Comparison of ENCODE assay signal across 11 mouse cellular contexts in genomic region chr17:5804370-5805150, GRCm38 (mm10). TPM values are rescaled to one million over a fixed set of nuclear protein-coding genes. Genes with fewer than 3 reads are reported as not detected.
DNase-seq lines count a peak whose midpoint lies in the region; ATAC-seq lines count a peak whose summit lies in the region.
"Had no signal": no experiment of that assay in that cellular context is flagged by ENCODE, and none has a peak within 500 bp of the region (broad histone marks: within the 10 kb centered on the region; RNA-seq: fewer than 3 reads in every experiment).

No protein-coding gene starts in this region.

- no peaks in the 10 kb centered on the region for H3K27me3 ChIP-seq in intestine, embryonic 14.5 days (replicated peaks; ENCODE audit: control insufficient read depth, insufficient read depth, low read length)
- H3K27me3 ChIP-seq in intestine, embryonic 15.5 days (replicated peaks): no peaks in the 10 kb centered on the region
- 0 out of 2 replicates have a peak, but pooled peaks cover 3% of the 10 kb centered on the region for H3K27me3 ChIP-seq in embryonic facial prominence, embryonic 10.5 days (replicated peaks; ENCODE audit: low read depth, poor library complexity, severe bottlenecking)
- H3K27me3 ChIP-seq in forebrain, embryonic 12.5 days: no peaks in the 10 kb centered on the region
- H3K27me3 ChIP-seq: neural tube, embryonic 13.5 days had no signal

- no peak for ATAC-seq in intestine, embryonic 14.5 days (replicated peaks; ENCODE audit: low FRiP score, low TSS enrichment, low read depth)
- no peak for ATAC-seq in intestine, embryonic 15.5 days
- peak; percentile 61 for ATAC-seq in megakaryocyte, adult 5-6 weeks (ENCODE audit: poor library complexity, severe bottlenecking)
- ATAC-seq in forebrain, embryonic 12.5 days (ENCODE audit: low FRiP score): no peak

- peak overlapping the region; percentile 51; the same call in 1 of the 2 replicates for H3K27ac ChIP-seq in intestine, embryonic 14.5 days (ENCODE audit: low read depth)
- no peak overlapping the region for H3K27ac ChIP-seq in intestine, embryonic 15.5 days
- peak overlapping the region; percentile 8; the same call in 1 of the 2 replicates for H3K27ac ChIP-seq in embryonic facial prominence, embryonic 10.5 days (replicated peaks)
- H3K27ac ChIP-seq in forebrain, embryonic 12.5 days: no peak overlapping the region
- H3K27ac ChIP-seq: neural tube, embryonic 13.5 days had no signal

- no peak overlapping the region for H3K9ac ChIP-seq in intestine, embryonic 14.5 days (ENCODE audit: low read length)
- H3K9ac ChIP-seq in intestine, embryonic 15.5 days: no peak overlapping the region
- H3K9ac ChIP-seq in forebrain, embryonic 12.5 days: no peak overlapping the region
- H3K9ac ChIP-seq: neural tube, embryonic 13.5 days had no signal

- no peak overlapping the region for H3K4me2 ChIP-seq in intestine, embryonic 14.5 days (ENCODE audit: low read length)
- no peak overlapping the region for H3K4me2 ChIP-seq in intestine, embryonic 15.5 days (replicated peaks)
- H3K4me2 ChIP-seq in forebrain, embryonic 12.5 days: no peak overlapping the region
- H3K4me2 ChIP-seq: neural tube, embryonic 13.5 days had no signal

- 61% methylated on average over 12 of the region's 12 CpGs for WGBS in intestine, embryonic 14.5 days
- 55% methylated on average over 12 of the region's 12 CpGs for WGBS in intestine, embryonic 15.5 days
- 85% methylated on average over 12 of the region's 12 CpGs for WGBS in embryonic facial prominence, embryonic 10.5 days
- 84% methylated on average over 12 of the region's 12 CpGs for WGBS in forebrain, embryonic 12.5 days

- H3K9me3 ChIP-seq in intestine, embryonic 14.5 days (ENCODE audit: control insufficient read depth, low read length): no peaks in the 10 kb centered on the region
- H3K9me3 ChIP-seq in intestine, embryonic 15.5 days: no peaks in the 10 kb centered on the region
- H3K9me3 ChIP-seq in embryonic facial prominence, embryonic 10.5 days: no peaks in the 10 kb centered on the region
- no peaks in the 10 kb centered on the region for H3K9me3 ChIP-seq in forebrain, embryonic 12.5 days
- H3K9me3 ChIP-seq: neural tube, embryonic 13.5 days had no signal

- peaks cover 16% of the 10 kb centered on the region for H3K4me1 ChIP-seq in intestine, embryonic 14.5 days (replicated peaks; ENCODE audit: control insufficient read depth, insufficient read depth, low read length)
- peaks cover 13% of the 10 kb centered on the region; the same call in 1 of the 2 replicates for H3K4me1 ChIP-seq in intestine, embryonic 15.5 days (replicated peaks)
- peaks cover 26% of the 10 kb centered on the region for H3K4me1 ChIP-seq in embryonic facial prominence, embryonic 10.5 days
- H3K4me1 ChIP-seq in forebrain, embryonic 12.5 days: no peaks in the 10 kb centered on the region
- H3K4me1 ChIP-seq: neural tube, embryonic 13.5 days had no signal

- H3K36me3 ChIP-seq in intestine, embryonic 14.5 days (ENCODE audit: control insufficient read depth, insufficient read depth, low read length): no peaks in the 10 kb centered on the region
- H3K36me3 ChIP-seq in intestine, embryonic 15.5 days: no peaks in the 10 kb centered on the region
- H3K36me3 ChIP-seq in embryonic facial prominence, embryonic 10.5 days (replicated peaks): no peaks in the 10 kb centered on the region
- H3K36me3 ChIP-seq in forebrain, embryonic 12.5 days (replicated peaks): no peaks in the 10 kb centered on the region
- H3K36me3 ChIP-seq: neural tube, embryonic 13.5 days had no signal

- no peak overlapping the region for H3K4me3 ChIP-seq in intestine, embryonic 14.5 days (ENCODE audit: low read depth, low read length)
- H3K4me3 ChIP-seq in intestine, embryonic 15.5 days (replicated peaks): no peak overlapping the region
- no peak overlapping the region for H3K4me3 ChIP-seq in embryonic facial prominence, embryonic 10.5 days
- no peak overlapping the region for H3K4me3 ChIP-seq in forebrain, embryonic 12.5 days (replicated peaks)
- H3K4me3 ChIP-seq: neural tube, embryonic 13.5 days had no signal

- DNase-seq in intestine, embryonic 14.5 days (ENCODE audit: low spot score): no peak
- DNase-seq in CD4-positive, CD25-positive, alpha-beta regulatory T cell, adult 2 months (ENCODE audit: low read depth, low spot score): peak; percentile 81
- DNase-seq in embryonic facial prominence, embryonic 10.5 days (ENCODE audit: low spot score): no peak
- no peak for DNase-seq in right cerebral cortex, postnatal 36 days (ENCODE audit: low spot score in 2 of 2)
- DNase-seq in cerebellum, adult 9-11 months: no peak
- DNase-seq: heart, postnatal 14 days; thymus, adult 18-20 months had no signal

RNA-seq across cellular contexts. Expression of gene Snx9, which starts 36.6 kb away (rescaled TPM):
- polyA plus RNA-seq in intestine, embryonic 14.5 days (2014; fragmentation: Nextera tagmentation; extraction: Ambion mirVana): 41.5 and 42.7 TPM in 2 replicates
- polyA plus RNA-seq in intestine, embryonic 15.5 days (2015; fragmentation: Nextera tagmentation; extraction: Ambion mirVana): 49.8 and 55.9 TPM in 2 replicates
- 16.3 and 19.5 TPM in 2 replicates for polyA plus RNA-seq in embryonic facial prominence, embryonic 10.5 days (2016; fragmentation: Nextera tagmentation; extraction: Ambion mirVana)
- total RNA-seq in megakaryocyte, adult 5-6 weeks (2015): 51.4 and 51.8 TPM in 2 replicates
- total RNA-seq in megakaryocyte, adult 5-6 weeks (2017): 36.6 and 37.1 TPM in 2 replicates
- 12.1 and 15.1 TPM in 2 replicates for polyA plus RNA-seq in forebrain, embryonic 12.5 days (2016; fragmentation: Nextera tagmentation; extraction: Ambion mirVana)

Comparison
In these comparisons a context has a peak if more than half of its experiments do, and no peak if none do; other contexts are left out.
1. H3K27ac ChIP-seq: peak in intestine, embryonic 14.5 days (single experiment) and embryonic facial prominence, embryonic 10.5 days (single experiment); none in intestine, embryonic 15.5 days (single experiment) and forebrain, embryonic 12.5 days (single experiment).